In the genomic region with DNA sequence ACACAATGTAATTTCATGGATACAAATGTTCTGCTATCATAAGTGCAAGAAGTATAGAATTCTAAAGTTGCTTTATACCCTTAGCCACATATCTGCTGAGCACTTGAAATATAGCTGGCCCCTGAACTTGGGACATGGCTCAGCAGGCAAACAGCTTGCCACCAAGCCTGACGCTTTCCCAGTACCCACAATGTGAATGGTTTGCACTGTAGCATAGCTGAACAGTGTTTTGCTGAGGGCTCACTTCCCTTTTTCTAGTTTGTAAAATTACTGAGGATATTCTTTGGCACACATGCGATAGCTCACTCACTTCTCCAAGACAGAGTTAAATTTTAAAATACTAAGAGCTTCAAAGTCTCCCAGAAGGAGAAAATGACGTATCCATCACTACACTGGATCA, we compare ENCODE assay signal across 23 mouse cellular contexts. TPM values are rescaled to one million over a fixed set of nuclear protein-coding genes. Genes with fewer than 3 reads are reported as not detected.
"Had no signal": no experiment of that assay in that cellular context is flagged by ENCODE, and none has a peak within 500 bp of the region (broad histone marks: within the 10 kb centered on the region; RNA-seq: fewer than 3 reads in every experiment).

No protein-coding gene starts in this region.

- H3K9me3 ChIP-seq: midbrain, embryonic 10.5 days; midbrain, embryonic 13.5 days; neural tube, embryonic 13.5 days had no signal

- H3K27me3 ChIP-seq: megakaryocyte, embryonic 14.5 days; midbrain, embryonic 13.5 days; neural tube, embryonic 13.5 days had no signal

- DNase-seq: kidney, adult 2 months; kidney, postnatal 25 days; layer of hippocampus, adult 9-11 months; liver, postnatal 0 days; lung, embryonic 14.5 days; retina, postnatal 1 day; right cerebral cortex, postnatal 25 days; spleen, adult 18-20 months; thymus, adult 18-20 months; thymus, postnatal 36 days had no signal

- H3K36me3 ChIP-seq: midbrain, embryonic 10.5 days; midbrain, embryonic 13.5 days; neural tube, embryonic 13.5 days had no signal

- H3K4me1 ChIP-seq: megakaryocyte, embryonic 14.5 days; midbrain, embryonic 10.5 days; midbrain, embryonic 13.5 days; neural tube, embryonic 13.5 days had no signal

- H3K27ac ChIP-seq: kidney, postnatal 0 days; layer of hippocampus, adult 2 months; liver, embryonic 14.5 days; macrophage; midbrain, embryonic 10.5 days; midbrain, embryonic 13.5 days; neural tube, embryonic 13.5 days had no signal

- H3K4me3 ChIP-seq: layer of hippocampus, adult 2 months; megakaryocyte, embryonic 14.5 days; midbrain, embryonic 10.5 days; midbrain, embryonic 13.5 days; myocyte; neural tube, embryonic 13.5 days had no signal

- ATAC-seq: intestine, postnatal 0 days; liver, postnatal 0 days; lung, postnatal 0 days; midbrain, embryonic 13.5 days; midbrain, embryonic 16.5 days had no signal

RNA-seq across cellular contexts. Expression of gene Cap2, which starts 20.4 kb away (rescaled TPM):
- total RNA-seq: monocyte, adult 5-6 weeks had no signal
